Mouse (Mus musculus) heart, adult 9 months (tissue): ENCODE results near the gene Adamtsl1.

Experiments used
- DNase-seq, 2 experiments: peaks; one replicate each; pipeline ENCODE4 v3.0.0; 2022; ENCODE audit warnings: low spot score in 2 of 2

Gene Adamtsl1

DNA sequence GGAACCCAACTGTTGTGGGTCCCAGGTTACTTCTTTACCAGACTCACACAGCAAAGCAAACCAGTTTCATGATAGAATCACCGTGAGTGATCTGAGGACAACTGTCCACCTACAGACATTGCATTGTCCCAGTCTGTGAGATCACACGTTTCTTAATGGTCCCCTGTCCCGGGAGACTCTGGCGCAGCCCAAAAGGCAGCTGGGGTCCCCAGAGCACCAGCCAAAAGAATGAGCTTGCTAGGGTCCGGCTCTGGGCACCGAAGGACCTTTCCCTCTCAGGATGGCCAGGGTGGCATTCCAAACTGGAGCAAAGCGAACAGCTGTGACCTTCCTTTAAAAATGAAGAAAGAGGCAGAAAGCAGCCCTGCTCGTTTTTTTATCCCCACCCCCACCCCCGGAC, at the start of gene Adamtsl1:
Adamtsl1 (plus strand) TSS at position 381 of the 400 bp plus-strand sequence.
- DNase-seq = no peak

DNA sequence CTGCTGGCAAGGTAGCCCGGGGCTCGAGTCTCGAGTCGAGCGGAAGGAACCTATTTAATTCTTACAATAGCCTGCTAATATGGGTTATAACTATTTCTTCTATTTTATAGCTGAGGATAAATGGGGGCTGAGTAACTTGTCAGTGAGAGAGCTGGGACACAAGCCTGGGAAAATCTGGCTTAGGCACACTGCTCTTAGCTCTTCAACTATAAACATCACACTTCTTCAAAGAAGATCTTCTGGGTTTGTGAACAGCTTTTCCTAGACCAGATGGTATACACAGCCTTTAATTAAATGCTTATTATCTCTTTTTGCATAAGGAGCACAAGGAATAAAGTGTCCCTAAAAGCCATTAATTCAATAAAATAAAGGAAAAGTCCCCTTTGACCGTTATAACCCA, 30.4 kb upstream of the Adamtsl1 start:
- DNase-seq = no peak

DNA sequence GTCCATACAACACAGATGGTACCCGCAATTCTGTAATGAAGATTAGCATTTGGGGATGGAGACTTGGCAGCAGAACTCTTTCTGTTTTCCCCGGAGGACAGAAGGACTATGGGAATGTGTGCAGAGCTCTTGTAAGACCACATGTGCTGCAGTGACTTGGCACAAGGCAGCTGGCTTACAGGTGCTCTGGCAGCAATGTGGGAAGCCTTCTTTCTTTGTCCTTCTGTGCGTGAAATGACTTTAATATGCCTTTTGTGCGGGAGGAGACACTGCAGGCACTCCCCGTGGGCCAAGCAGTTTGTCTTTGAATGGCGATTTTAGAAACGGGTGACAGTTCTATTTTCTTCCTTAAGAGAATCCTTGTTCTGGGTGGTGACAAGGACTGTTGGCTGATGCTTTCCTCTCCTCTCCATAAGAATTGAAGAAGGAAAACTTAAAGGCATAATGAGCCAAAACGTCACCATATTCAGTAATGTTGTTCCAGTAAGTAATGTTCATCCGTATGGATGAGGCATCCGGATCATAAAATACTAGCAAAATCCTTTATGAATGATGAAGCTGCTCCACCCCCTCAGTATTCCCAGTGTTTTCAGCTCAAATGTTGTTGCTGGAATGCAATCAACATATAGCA, 27.5 kb upstream of the Adamtsl1 start:
- no peak for DNase-seq

DNA sequence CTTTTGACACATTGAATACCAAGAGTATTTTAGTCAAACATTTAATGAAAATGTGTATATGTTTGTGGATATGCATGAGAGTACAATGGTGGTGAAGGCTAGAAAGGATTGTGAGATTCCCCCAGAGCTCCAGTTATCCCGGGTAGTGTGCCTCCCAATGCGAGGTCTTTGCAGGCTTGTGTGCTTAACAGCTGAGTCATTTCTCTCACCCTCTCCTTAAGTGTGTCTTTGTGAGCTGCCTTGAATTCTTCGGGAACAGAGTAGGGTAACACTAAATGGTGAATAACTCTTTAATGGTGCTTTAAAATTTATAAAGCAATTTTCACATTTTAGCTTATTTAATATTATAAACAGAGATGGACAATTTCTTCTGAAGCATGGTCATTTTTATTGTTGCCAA, 8.3 kb upstream of the Adamtsl1 start:
- DNase-seq = no peak

DNA sequence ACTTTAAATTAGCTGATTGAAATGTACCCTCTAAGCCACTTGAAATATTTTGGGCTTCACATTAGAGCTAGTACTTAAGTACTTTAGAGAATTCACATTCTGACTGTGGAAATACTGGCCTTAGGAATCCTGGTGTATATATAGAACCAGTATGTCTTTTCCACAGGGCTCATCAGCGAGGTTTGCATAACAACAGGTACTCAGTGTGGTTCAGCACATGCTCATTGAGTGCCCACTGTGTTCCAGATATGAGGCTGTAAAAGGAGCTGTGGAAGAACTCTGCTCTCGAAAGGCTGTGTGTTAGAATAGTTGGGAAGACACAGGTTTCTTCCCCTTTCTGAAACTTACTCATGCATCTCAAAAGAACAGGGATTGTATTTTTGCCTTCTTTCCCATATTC, 7.0 kb upstream of the Adamtsl1 start:
- no peak for DNase-seq

DNA sequence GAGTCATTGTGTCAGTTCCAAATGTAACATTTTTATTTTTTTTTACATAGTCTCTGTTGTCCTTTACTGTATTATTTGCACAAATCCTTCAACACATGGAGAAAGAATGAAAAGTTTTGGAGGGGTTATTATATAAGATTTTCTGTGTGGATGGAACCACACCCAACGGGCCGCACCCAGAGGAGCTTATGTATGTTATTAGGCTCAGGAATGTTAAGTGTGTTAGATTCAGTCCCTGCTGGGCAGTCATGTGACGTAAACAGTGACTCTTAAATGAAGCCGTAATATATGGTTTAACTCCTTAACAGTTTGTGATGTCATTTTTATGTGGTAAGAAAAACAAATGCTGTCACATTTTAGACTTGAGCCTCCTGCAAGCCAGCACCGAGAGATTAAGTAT, 6.5 kb upstream of the Adamtsl1 start:
- no peak for DNase-seq

DNA sequence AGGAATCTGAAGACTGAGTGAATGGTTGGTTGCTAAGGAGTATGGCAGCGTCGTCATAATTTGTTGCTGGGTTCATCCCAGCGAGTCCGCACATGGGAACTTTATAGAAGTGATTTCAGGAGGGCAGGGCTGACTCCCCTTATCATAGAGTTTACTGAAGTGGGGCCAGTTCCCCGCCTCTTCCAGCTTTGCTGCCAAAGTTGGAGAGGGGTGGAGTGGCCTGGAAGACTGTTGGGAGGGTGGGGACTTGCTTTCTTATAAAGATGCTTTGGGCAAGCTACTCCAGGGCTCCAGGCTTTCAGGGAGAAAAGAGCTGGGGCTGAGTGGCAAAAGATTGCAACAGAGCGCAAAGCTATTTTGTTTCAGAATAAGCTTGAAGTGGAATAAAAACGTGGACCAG, 684 bp upstream of the Adamtsl1 start:
- peak; percentile 5 to 38 for DNase-seq

DNA sequence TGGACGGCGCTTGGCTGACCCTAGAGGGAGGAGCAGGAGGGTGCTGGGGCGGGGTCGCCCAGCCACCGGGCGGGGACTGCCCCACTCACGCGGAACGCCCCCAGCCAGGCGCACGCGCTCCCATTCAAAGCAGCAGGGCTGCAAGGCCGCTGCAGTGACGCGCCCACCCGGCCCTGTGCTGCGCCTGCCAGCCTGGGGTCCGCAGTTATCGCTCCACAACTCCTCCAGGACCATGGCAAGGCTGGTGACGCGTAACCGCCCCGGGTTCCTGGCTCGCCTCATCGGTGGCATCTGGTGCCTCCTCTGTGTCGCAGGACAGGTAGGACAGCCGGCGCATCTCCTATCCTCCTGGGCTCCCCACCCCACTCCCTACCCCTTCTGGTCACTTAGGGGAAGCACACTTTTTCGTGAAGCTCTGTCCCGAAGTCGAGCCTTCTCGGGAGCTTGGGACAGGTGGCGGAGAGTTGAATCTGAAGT, 271 bp downstream of the Adamtsl1 start:
- peak in 1 of 2 experiments; percentile 6 for DNase-seq

DNA sequence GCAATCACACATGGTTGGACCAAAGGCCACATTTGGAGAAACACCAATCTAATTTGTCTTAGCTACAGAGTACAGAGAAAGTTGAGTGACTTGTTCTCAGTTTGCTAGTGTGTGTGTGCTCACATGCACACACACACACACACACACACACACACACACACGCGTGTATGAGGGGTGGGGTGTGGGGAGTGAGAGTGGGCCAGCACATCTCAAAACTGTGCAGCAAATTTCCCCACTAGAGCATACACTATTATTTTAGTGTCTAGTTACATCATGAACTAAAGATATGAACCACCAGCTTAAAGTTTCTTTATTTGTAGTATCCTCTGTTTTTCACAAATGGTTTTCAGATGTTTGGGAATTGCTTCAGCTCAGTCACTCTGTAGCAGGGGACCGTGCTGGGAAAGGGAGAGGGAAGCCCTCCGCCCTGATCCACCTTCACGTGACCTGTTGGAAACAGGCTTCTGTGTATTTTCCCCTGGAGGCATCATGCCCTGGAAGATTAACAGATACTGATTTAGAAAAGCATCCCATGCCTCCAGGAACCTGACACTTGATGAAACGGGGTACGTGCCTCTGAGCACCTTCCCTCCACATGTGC, 13.1 kb downstream of the Adamtsl1 start:
- no peak for DNase-seq

DNA sequence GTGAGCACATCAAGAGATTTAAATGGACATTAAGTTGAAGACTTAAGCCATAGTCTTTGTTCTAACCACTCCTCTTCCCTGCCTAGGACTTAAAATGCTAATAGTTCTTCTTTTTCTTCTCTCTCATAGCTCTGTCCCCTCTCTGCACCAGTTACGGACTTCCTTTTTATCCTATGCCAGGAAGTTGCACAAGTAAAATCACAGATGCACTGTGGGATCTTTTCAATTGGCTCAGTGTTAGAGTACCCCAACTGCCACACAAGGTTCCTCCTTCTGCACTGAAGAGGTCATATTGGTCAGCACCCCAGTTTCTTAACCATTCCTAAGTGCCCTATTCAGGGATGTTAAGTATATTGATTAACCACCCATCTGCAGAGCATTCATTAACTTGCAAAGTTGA, 15.9 kb downstream of the Adamtsl1 start:
- no peak for DNase-seq

DNA sequence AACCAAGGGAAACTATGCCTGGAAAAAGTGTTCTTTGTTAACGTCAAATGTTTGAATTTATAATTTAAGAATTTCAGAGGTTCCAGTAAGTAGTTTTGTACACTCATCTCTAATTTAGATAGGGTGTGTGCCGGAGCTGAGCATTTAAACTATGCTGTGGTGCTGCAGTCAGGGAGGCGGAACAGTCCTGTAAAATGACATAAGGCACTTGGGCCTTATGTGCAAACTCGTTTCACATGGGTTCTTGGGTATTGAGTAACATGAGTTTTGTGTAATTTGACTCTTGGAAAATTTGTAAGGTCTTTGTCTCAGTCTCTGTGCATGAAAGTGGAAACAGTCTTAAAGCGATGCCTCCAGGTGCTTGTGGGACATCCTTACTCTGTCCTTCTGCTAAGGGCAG, 25.7 kb downstream of the Adamtsl1 start:
- DNase-seq = no peak

DNA sequence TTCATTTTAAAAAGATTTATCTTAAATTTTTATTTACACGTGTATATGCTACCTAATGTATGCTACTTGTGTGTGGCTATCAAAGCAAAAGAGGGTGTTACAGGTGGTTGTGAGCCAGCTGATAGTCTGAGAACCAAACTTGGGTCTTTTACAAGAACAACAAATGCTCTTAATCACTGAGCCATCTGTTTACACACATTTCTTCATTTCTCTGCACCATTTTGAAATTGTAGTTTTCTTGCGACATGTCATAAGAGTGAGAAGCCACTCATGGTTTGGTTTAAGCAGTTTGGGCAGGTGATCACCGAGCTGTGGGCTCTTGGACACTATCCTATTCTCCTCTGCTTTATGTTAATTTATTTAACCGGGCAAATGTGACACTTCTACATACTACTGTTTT, 29.2 kb downstream of the Adamtsl1 start:
- no peak for DNase-seq

DNA sequence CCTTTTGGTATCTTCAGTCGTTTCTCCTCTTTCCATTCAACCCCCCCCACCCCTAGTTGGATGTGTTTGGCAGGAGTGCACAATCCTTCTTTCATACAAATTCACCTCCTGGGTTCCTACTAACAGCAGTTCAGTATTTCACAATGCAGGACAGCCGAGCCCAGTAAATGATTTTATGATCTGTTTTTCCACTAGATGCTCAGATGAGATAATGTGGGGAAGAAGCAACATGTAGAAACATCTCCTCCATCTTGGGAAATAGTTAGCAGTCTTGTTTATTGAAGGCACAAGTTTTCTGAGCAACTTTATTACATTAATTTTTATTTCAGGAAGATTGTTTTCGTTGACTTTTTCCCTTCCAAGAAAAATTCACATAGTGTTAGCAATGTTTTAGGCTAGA, 40.7 kb downstream of the Adamtsl1 start:
- DNase-seq = no peak

DNA sequence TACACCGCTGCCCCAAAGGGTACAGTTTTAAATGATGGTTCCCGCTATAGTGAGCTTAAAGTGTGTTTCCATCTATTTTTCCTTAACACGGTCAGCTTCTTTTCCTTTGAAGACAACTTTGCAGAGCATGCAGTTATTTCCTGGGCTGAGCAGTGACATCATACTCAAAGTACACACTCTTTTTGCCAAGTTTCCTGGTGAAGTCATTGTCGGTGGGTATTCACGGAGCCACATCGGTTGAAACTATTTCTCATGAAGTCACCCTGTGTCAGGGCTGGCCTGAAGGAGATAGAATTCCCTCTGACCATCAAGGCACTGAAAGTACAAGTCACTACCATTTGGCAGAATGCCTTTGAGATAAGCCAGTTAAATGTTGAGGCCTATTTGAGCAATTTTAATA, 45.8 kb downstream of the Adamtsl1 start:
- peak in 1 of 2 experiments; percentile 4 for DNase-seq

DNA sequence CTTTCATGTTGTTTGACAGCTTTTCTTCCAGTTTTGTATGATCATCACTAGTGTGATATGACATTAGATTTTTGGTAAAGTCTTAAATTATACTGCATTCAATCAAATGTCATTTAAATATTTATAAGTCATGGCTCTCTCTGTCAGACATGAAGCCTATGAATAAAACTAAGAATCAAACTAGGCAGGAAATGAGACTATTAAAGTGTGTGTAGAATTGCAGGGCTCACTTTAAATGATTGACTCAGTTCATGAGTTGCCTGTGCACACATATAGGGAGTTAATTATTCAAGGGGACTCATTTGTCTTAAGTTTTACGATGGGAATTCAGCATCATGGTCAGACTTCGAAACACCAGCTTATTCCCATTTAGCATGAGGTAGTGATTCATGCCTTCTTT, 71.5 kb downstream of the Adamtsl1 start:
- DNase-seq = no peak

DNA sequence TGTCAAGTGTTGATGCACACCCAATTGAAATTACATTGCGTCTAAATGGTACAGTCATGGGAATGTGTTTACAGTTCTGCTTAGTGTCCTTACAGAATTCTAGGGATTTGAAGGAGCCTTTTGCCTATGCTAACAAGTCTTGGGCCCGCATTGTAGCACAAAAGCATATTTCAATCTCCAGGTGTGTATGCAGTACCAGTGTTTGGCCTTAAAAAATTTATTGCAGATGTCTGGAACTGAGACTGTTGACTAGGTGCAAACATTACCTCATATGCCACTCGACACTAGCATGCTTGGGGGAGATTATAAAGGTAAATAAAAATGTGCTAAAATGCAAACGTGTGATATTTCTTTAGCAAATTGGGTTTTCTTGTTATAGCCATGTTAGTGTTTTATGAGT, 75.0 kb downstream of the Adamtsl1 start:
- DNase-seq = no peak

DNA sequence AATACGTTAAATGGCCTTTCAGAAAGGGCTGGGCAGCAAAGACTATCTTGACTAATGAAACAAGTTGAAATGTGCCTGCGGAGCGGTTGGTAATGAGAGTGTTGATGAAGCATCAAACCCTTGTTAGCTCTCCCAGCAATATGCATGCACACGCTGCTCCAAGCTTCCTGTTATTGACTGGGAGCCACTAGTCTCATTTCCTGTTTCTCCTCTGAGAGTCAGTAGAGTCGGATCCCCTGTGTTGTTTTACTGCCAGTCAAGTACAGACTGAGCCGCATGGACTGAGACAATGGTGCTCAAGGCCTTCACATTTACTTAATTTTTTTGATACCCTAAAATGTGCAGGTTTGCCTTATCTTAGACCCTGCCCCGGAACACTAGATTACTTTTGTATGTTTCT, 77.1 kb downstream of the Adamtsl1 start:
- no peak for DNase-seq

DNA sequence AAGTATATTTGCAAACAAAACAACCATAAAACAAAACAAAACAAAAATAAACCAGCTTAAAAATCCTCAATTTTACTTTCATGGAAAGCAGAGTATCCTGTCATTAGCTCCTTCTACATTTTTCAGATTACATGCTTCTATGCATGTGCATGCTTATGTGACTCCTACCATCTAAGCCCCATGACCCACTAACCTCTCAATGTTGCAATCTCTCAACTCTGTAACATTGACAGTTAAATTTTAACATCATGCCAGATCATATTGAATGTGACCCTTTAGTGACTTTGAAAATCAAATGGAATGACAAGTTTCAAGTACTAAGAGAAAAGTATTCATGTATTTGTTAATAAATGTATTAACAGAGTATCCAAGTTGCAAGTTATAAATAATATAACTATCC, 80.2 kb downstream of the Adamtsl1 start:
- DNase-seq = no peak

DNA sequence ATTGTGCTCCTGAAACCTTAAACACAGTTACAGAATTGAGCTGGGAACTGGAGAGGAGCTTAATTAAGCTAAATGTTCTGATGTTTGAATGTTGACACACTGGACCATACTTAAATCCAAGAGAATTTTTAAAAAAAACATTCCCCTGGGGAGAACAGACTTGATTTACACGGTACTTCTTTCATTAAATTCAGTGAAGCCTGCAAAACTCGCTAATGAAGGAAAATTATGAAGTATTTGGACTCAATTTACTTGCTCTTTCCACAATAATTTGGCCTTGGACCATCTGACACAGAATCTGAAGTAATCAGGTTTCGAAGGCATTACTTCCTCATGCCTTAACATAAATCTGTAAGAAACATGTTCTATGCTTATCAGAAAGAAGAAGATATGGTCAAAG, 99.4 kb downstream of the Adamtsl1 start:
- no peak for DNase-seq

DNA sequence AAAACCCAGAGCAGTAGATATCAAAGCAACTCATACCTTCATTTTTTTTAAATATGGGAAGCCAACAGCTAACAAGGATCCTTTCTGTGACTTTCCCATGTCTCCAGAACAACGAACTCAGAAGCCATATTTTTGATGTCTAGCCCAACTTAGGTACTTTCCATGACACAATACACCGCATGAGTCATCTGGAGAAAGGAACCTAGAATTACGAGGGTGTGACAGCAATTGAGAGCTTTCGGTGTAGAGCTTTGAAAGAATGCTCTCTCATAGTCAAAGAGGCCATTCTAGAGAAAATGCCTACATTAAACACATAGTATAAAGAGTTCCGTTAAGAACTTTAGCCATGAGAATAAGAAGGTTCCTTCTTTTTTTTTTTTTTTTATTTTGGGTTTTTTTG, 104.8 kb downstream of the Adamtsl1 start:
- DNase-seq = no peak

DNA sequence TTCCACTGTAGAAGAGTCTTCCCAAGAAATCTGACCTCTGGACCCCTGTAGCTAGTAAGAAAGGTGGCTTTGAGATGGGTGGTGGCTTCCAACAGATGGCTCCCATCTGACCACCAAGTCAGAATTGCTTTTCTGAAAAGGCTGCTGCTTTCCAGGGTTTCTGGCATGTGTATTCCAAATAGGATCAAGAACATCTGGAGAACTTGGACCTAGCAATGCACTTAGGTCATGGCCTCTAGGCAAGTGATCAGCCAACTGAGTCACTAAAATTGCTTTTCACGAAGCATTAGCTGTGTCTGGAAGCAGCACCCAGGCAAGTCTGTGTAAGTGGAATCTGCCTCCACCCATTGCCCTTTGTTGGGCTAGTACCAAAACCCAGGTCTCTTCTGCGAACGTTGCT, 105.3 kb downstream of the Adamtsl1 start:
- peak; percentile 6 to 38 for DNase-seq

DNA sequence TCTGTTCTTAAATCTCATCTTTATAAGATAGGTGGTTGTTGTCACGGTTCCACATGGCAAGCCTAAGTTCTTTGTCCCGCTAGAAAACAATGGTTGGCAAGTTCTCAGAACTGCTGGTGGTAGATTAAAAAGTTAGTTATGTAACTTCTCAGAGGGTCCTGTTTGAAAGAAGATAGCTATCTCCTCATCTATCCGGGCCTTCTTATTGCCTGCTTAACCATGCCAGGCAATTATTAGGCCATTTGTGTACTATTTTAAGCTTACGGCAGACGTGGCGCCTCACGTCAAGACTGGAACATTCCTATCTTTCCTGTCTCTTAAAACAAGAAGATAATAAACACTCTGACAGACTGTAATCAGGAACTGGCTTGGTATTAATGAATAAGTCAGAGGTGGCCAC, 115.4 kb downstream of the Adamtsl1 start:
- peak; percentile 13 to 55 for DNase-seq

DNA sequence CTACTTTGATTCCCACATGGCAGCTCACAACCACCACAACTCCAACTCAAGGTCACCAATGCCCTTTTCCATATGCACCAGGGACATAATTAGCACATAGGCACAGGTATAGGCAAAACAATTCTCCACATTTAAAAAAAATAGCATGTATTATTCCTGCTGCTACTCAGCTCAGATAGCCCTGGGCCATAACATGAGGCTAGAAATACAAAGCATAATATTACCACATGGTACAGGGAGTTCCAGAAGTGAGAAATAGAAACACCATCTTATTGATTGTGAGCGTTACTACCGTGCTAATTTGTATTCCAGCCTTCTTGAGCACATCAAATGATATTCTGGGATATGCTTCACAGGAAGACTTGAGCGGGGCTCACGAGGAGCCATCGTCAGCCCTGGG, 155.3 kb downstream of the Adamtsl1 start:
- DNase-seq = no peak

DNA sequence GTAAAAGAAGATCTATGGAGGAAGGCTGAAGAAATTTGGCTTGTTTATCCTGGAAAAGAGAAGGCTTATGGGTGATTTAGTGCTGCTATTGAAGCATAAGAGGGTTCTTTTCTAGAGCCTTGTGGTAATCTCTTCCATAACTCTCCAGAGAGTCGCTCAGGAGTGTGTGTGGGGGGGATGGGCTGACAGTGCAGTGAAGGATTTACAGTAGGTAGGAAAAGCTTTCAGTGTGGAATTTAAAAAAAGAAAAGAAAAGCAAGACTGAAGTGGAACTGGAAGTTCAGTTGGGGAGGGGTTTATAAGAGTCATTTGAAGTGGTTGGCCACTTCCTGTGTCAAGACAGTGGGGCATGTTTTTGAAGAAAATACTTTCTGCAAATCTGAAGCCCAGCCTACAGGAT, 155.8 kb downstream of the Adamtsl1 start:
- no peak for DNase-seq
